Mouse (Mus musculus) cerebellum, adult 11 months (tissue): ENCODE data around the gene Rbm17.
A peak's percentile ranks its signal among the peaks of the same experiment; 100 is the strongest.
"Not testable (repeated sequence)": the region's sequence is repeated elsewhere in the genome, so short reads cannot be mapped to it uniquely, and the experiment has no call there.

Experiments
- DNase-seq: peaks from one replicate; pipeline ENCODE4 v3.0.0; 2022

Rbm17 gene

GRCm38 (mm10) chr2:11604053-11604452 is at the start of gene Rbm17:
Gene Rbm17, minus strand, starts transcription at chr2:11604153.
- DNase-seq = no peak

- no peak for DNase-seq
Observed at GRCm38 (mm10) chr2:11653330-11653729, 49.4 kb upstream of the Rbm17 start.

GRCm38 (mm10) chr2:11652780-11653179 is 48.8 kb upstream of the Rbm17 start:
- DNase-seq = no peak

- no peak for DNase-seq
Observed at GRCm38 (mm10) chr2:11652196-11652595, 48.2 kb upstream of the Rbm17 start.

- DNase-seq = no peak
Observed at GRCm38 (mm10) chr2:11651476-11651875, 47.5 kb upstream of the Rbm17 start.

GRCm38 (mm10) chr2:11645297-11645696 is 41.3 kb upstream of the Rbm17 start:
- no peak for DNase-seq

- no peak for DNase-seq
Observed at GRCm38 (mm10) chr2:11644057-11644456, 40.1 kb upstream of the Rbm17 start.

GRCm38 (mm10) chr2:11642451-11642941 is 38.5 kb upstream of the Rbm17 start, which contains the start of gene Il2ra:
Gene Il2ra, plus strand, starts transcription at chr2:11642807.
- no peak for DNase-seq

- DNase-seq = no peak
Observed at GRCm38 (mm10) chr2:11637115-11637514, 33.2 kb upstream of the Rbm17 start.

GRCm38 (mm10) chr2:11636138-11636480 is 32.2 kb upstream of the Rbm17 start:
- no peak for DNase-seq

GRCm38 (mm10) chr2:11635471-11636137 is 31.7 kb upstream of the Rbm17 start:
- no peak for DNase-seq

GRCm38 (mm10) chr2:11635035-11635434 is 31.1 kb upstream of the Rbm17 start:
- no peak for DNase-seq

GRCm38 (mm10) chr2:11625890-11626289 is 21.9 kb upstream of the Rbm17 start, which contains the start of gene Gm17490:
Gene Gm17490, minus strand, starts transcription at chr2:11626264.
- no peak for DNase-seq

GRCm38 (mm10) chr2:11623726-11624125 is 19.8 kb upstream of the Rbm17 start:
- no peak for DNase-seq

- no peak for DNase-seq
Observed at GRCm38 (mm10) chr2:11623173-11623572, 19.2 kb upstream of the Rbm17 start.

GRCm38 (mm10) chr2:11619598-11619997 is 15.6 kb upstream of the Rbm17 start:
- no peak for DNase-seq

GRCm38 (mm10) chr2:11616846-11617245 is 12.9 kb upstream of the Rbm17 start:
- no peak for DNase-seq

- not testable (repeated sequence) for DNase-seq
Observed at GRCm38 (mm10) chr2:11612939-11613338, 9.0 kb upstream of the Rbm17 start.

- DNase-seq = not testable (repeated sequence)
Observed at GRCm38 (mm10) chr2:11606718-11607117, 2.8 kb upstream of the Rbm17 start.

GRCm38 (mm10) chr2:11604911-11605310 is 958 bp upstream of the Rbm17 start:
- DNase-seq = no peak

- DNase-seq = peak; percentile 94
Observed at GRCm38 (mm10) chr2:11602506-11603489, 1.2 kb downstream of the Rbm17 start.

GRCm38 (mm10) chr2:11601795-11602194 is 2.2 kb downstream of the Rbm17 start:
- no peak for DNase-seq

GRCm38 (mm10) chr2:11597906-11598305 is 6.0 kb downstream of the Rbm17 start:
- DNase-seq = no peak

- DNase-seq = no peak
Observed at GRCm38 (mm10) chr2:11596690-11597089, 7.3 kb downstream of the Rbm17 start.
